Mouse (Mus musculus) cerebellum, adult 2 months (tissue): ENCODE results near the gene Emx2.

Experiments used
- CTCF ChIP-seq: fragments of 200-500 bp; IDR thresholded peaks from 2 replicates; pipeline ENCODE4 v1.5.1; 2011; ENCODE audit warnings: low read depth, mild to moderate bottlenecking, control low read depth, low read length, moderate library complexity, borderline replicate concordance; ENCODE audit not compliant: insufficient read depth
- POLR2A ChIP-seq: fragments of 200-500 bp; IDR thresholded peaks from 2 replicates; pipeline ENCODE4 v1.6.1; 2011; ENCODE audit warnings: low read length, control low read depth, borderline replicate concordance; ENCODE audit not compliant: insufficient read depth

DNA sequence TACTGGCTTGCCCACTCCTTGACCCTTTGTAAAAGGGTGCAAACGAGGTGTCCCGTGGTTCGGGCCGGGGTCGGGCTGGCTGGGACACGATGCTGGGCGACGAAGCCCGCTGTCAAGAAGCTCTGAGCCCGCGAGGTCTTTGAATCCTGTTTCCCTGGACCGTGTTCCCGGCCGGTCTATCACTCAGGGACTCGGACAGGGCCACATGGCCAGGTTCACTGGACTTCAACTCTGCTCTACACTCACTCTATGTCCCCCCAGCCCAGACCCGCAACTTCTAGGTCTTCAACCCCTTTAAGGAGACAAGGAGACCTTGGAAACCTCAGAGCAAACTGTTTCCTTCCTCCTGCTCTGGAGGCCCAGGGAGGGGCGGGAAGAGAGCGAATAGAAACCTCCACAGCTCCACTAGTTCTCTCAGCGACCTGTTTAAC lies 1.7 kb downstream of the Emx2 start:
- no peak for TF ChIP-seq CTCF
- TF ChIP-seq POLR2A = no peak
